Mouse (Mus musculus): ENCODE measurements around the gene 4930447C04Rik.

DNA sequence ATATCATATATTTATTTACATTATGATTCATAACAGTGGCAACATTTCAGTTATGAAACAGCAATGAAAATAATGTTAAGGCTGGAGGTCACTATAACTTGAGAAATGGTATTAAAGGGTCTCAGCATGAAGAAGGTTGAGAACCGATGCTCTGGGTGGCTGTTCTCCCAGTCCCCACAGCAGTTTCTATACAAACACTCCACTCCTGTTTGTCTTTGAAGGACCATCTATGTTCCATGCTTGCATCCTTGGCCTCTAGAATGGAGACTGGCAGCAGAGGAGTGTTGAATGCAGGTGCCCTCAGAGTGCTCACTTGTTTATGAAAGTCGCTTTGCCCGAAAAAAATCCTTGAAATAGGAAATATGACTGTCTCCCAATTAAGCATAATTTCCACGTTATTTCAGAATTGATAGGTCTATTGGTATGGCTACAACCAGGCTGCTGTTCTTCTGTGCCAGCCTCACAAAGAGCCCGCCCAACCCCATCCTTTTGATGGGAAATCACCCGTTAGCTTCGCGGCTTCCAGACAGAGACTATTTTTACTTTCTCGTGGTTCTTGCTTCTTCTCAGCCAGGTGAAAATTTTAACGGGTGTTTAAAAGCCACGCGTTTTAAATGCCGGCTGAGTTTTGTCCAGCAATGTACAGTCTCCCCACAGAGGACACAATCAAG is 87.0 kb downstream of the 4930447C04Rik start:
- TF ChIP-seq CTCF (IDR thresholded peaks at IDR 0.05; ENCODE audit: control insufficient read depth, insufficient read depth, insufficient read length) (no peak), MYOG (IDR thresholded peaks at IDR 0.05; ENCODE audit: control insufficient read depth, extremely low read depth, insufficient read length) (no peak)
